Mouse (Mus musculus) thymus, adult 2 months (tissue): Measurements from ENCODE around the gene Aff3.

Source experiments
- CTCF ChIP-seq: fragments of 200-500 bp; IDR thresholded peaks from 2 replicates; pipeline ENCODE4 v1.5.1; 2012; ENCODE audit warnings: mild to moderate bottlenecking, control low read depth, low read length, moderate library complexity, borderline replicate concordance; ENCODE audit not compliant: control insufficient read depth, poor library complexity, insufficient read depth; ENCODE audit errors: extremely low read depth
- POLR2A ChIP-seq: fragments of 200-500 bp; IDR thresholded peaks from 2 replicates; pipeline ENCODE4 v1.6.1; 2012; ENCODE audit warnings: mild to moderate bottlenecking, low read length, control low read depth, moderate library complexity; ENCODE audit not compliant: control insufficient read depth, poor library complexity, insufficient read depth; ENCODE audit errors: extremely low read depth

- TF ChIP-seq POLR2A (no peak), CTCF (no peak)
Measured at GRCm38 (mm10) chr1:38446152-38446820, 218.5 kb downstream of the Aff3 start.
